Mouse (Mus musculus) ovary, postnatal 36 days (tissue): ENCODE data around the gene Dhx37.

Experiments used
- DNase-seq: peaks from one replicate; pipeline ENCODE4 v3.0.0; 2022; ENCODE audit warnings: low spot score, mixed read lengths

The Dhx37 gene

DNA sequence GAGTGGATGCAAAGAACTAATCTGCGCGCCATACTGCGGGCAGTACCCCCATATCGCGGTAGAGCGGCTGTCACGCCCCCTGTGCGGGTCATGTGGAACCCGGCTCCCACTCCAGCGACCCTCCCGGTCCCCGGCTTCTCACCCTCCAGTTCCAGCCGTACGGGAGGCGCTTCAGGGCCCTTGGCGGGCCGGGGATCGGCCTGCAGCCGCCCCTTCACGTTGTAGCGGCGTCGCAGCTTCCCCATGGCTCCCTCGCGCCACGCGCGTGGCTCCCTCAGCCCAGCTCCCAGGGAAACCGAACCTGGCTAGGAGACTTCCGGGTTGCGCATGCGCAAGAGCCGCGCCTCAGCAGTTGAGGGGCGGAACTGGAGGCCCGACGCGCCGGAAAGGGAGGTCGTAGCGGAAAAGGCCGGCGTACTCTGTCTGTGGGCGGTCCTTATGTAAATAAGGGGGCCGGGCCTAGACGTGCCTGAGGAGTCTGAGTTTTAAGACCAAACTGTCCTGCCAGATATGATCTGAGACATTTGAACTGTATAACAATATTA, at the start of gene Dhx37:
Gene Dhx37 (minus strand): TSS at position 329 of the 545 bp plus-strand sequence.
- DNase-seq: peak; percentile 92

DNA sequence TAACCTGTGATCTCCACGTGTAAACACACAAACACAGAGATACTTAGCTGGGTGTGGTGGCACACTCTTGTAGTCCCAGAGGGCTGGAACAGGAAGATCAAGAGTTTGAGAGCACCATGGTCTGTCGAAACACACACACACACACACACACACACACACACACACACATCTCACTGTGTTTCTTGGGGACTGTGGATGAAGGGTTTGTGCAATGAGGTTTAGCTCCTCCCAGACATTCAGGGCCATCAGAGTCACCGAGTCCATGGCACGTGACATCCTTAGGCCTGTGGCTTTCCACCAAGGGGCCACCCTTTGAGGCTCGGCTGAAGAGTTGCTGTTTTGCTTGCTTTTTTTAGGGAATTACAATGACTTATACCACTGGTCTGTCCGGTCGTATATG, 48.6 kb upstream of the Dhx37 start:
- DNase-seq: no peak

- no peak for DNase-seq
Measured at GRCm38 (mm10) chr5:125480434-125481231, 46.7 kb upstream of the Dhx37 start.

DNA sequence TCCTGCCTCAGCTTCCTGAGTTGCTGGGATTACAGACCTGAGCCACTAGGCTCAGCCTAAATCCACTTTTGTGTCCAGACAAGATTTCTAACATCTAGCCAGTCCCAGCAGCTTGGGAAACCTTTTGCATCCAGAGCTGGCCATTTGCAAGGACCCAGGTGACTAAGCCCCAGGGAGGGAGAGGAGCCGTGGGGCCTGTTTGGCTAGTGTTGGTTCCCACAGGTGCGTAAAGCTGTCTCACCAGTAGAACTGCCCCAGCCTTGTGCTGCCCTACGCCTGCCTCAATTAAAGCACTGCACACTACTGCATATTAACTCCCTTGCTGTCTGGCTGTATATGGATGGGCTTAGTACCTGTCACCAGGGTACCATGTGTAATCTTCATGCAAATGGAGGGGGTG, 45.5 kb upstream of the Dhx37 start:
- DNase-seq: no peak

- DNase-seq: no peak
Measured at GRCm38 (mm10) chr5:125478037-125478436, 44.1 kb upstream of the Dhx37 start.

DNA sequence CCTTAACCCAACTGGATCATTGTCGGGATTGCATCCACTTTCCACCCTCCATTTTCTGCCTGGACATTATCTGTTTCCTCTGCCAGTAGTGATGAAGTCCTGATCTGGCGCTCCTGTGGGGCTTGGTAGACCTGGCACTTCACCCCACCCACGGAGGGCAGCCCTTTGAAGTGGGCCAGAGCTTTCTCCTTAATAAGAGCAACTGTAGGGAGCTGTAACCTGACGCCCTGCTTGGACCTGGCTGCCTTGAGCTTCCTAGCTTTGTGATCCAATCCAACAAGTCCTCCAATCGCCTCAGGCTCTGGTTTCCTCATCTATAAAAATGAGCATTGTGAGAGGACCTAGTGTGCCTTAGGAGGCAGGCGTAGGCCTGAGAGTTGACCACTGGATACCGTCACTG, 43.6 kb upstream of the Dhx37 start:
- DNase-seq: no peak

DNA sequence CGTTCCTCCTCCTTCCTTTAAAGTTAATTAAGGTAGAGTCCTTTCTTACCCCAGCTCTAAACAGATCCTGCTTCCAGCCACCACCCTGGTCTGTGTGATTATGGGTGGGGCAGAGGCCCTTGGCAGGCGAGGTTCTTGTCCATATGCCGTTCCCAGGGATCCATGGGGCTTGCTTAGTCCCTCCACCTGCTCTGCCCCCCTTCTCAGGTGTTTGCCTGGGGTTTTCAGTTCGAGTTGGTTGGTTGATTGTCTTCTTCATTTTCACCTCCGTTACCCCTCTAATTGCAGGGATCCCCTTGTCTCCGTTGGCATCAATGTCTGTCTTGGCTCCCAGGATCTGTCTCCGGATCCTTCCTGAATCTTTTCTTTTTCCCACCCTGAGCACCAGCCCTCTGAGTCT, 42.9 kb upstream of the Dhx37 start:
- no peak for DNase-seq

DNA sequence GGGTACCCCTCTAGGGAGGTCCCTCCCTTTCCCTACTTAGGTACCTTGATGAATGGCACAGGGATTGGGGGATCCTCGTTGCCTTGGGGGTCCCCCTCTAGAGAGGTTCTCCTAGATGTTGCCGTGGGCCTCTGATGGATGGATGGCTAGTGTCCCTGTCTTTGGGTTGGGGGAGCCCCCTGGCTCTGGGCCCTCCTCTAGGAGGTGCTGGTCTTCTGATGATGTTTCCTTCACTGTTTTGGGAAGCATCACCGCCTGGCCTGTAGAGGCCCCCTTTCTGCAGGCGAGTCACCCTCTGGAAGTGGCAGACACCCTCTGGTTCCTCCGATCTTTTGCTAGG, 42.3 kb upstream of the Dhx37 start:
- no peak for DNase-seq

- peak; percentile 98 for DNase-seq
Measured at GRCm38 (mm10) chr5:125475601-125476285, 41.8 kb upstream of the Dhx37 start, which contains the start of gene Aacs. TSS of gene Aacs (plus strand) at chr5:125475814.

GRCm38 (mm10) chr5:125475030-125475429, 41.1 kb upstream of the Dhx37 start:
- no peak for DNase-seq

DNA sequence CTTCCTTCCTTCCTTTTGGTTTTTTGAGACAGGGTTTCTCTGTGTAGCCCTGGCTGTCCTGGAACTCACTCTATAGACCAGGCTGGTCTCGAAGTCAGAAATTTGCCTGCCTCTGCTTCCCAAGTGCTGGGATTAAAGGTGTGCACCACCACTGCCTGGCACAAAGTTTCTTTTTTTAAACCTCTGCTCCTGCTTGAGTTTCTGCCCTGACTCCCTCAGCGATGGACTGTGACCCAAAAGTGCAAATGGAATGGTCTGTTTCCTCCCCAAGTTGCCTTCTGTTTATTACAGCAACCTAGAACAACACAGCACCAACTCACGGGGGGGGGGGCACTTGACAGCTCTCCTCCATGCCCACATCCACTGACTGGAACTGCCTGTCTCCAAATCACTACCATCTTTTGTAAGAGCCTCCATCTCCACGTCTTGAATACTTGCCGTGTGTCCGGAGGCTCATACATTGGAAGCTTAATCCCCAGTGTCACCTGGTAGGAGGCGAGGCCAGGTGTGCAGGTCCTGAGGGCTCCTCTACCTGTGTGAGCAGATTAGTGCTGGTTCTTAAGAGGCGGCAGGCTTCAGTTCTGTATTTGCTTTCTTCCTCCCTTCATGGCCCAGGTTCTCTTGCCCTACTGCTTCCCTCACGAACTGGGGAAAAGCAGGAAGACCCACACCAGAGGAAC, 39.0 kb upstream of the Dhx37 start:
- DNase-seq: no peak

GRCm38 (mm10) chr5:125470713-125471112, 36.8 kb upstream of the Dhx37 start:
- no peak for DNase-seq

GRCm38 (mm10) chr5:125467261-125467660, 33.3 kb upstream of the Dhx37 start:
- no peak for DNase-seq

GRCm38 (mm10) chr5:125466483-125466882, 32.6 kb upstream of the Dhx37 start:
- no peak for DNase-seq

- DNase-seq: peak; percentile 94
Measured at GRCm38 (mm10) chr5:125465701-125466106, 31.8 kb upstream of the Dhx37 start.

DNA sequence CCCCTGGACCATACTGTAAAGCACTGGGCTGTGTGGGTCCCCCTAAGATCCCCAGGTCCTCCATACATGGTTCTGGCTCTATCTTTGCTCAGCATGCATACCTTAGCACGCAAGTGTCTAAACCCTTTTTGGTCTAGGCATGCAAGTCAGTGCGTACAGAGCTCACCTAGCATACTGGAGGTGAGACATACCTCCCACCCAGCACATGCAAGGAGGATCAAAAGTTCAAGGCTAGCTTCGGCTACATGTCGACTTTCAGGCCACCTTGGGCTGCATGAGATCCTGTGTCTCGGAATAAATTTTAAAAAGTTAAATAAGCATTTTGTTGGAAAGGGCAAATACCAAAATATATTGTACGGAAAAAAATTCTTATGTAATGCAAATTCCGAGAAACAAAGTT, 31.3 kb upstream of the Dhx37 start:
- no peak for DNase-seq

- DNase-seq: peak; percentile 62
Measured at GRCm38 (mm10) chr5:125461868-125462445, 28.0 kb upstream of the Dhx37 start.

- no peak for DNase-seq
Measured at GRCm38 (mm10) chr5:125460574-125460973, 26.7 kb upstream of the Dhx37 start.

GRCm38 (mm10) chr5:125457538-125457937, 23.6 kb upstream of the Dhx37 start:
- DNase-seq: no peak

GRCm38 (mm10) chr5:125456100-125456499, 22.2 kb upstream of the Dhx37 start:
- DNase-seq: no peak

GRCm38 (mm10) chr5:125452573-125452972, 18.7 kb upstream of the Dhx37 start:
- DNase-seq: peak; percentile 52

- no peak for DNase-seq
Measured at GRCm38 (mm10) chr5:125449306-125449705, 15.4 kb upstream of the Dhx37 start.
